Mouse (Mus musculus): Measurements from ENCODE around the gene Trim26. TPM values are rescaled to one million over a fixed set of nuclear protein-coding genes. Genes with fewer than 3 reads are reported as not detected.
"Not testable (repeated sequence)": the region's sequence is repeated elsewhere in the genome, so short reads cannot be mapped to it uniquely, and the experiment has no call there.

The Trim26 gene
- total RNA-seq, 2 experiments from 2014 or later = 20.1 to 20.2 TPM

DNA sequence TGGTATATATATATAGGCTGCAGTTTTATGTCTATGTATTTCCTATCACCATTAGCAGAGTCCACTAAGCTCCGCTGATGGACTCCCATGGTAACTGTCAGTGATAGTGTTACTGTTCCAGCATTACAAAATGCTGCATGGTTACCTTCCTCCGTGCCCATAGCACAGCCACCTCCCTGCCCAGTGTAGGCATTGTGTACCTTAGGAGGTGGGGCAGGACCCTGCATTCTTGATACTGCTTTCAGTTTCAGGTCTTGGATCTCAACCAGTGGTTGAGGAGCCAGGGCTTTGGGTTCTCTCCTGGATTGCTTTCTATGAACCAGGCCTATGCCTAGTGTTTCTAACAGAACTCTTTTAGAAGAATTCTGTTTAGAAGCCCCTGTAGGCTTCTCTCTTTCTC lies 13.1 kb downstream of the Trim26 start:
- no peak for DNase-seq (ENCODE audit: low spot score in 2 of 2)

DNA sequence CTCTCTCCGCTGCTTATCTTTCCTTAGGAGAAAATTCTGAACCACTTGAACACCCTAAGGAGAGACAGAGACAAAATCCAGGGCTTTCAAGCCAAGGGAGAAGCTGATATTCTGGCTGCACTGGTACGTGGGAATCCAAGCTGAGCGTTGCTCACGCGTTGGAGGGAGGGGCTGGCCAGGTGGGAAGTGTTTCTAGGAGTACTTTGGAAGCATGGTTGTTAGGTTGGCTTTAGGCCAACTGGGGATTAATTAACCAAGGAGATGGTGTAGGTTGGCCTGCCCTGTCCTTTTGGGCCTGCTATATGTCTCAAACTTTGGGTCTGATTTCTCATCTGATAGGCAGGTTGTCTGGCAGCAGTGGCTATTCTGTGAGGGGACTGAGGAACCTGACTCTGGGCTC lies 14.3 kb downstream of the Trim26 start:
- DNase-seq (ENCODE audit: low spot score in 2 of 2) = no peak

DNA sequence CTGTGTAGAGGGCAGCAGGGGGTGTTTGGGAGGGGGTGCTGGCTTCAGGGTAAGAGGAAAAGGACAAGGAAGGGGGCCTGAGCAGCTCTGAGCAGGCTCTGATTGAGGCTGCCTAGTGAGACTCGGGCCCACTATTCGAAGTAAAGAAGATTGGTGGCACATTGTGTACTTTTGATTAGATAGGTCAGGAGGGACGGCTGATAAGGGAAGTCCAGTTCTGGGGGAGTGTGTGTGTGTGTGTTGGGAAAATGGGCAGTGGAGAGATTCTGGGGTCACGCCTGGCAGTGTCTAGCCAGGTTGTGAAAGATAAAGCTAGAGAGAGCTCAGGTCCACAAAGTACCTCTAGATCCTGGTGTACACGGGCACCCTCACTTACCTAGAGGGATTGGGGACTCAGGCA lies 14.7 kb downstream of the Trim26 start:
- no peak for DNase-seq (ENCODE audit: low spot score in 2 of 2)

DNA sequence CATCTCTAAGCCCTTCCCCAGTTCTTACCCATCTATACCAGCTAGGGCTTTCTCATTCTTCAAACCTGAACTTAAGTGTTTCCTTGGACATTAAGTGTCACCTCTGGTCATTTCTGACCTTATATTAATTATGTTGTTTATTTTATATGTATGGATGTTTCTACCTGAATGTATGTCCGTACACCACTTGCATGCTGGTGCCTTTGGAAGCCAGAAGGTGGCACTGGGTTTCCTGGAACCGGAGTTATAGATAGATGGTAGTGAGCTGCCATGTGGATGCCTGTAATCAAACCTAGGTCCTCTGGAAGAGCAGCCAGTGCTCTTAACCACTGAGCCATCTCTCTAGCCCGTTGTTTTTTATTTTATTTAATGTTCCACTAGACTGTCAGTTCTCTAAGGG lies 18.6 kb downstream of the Trim26 start:
- no peak for DNase-seq (ENCODE audit: low spot score in 2 of 2)

DNA sequence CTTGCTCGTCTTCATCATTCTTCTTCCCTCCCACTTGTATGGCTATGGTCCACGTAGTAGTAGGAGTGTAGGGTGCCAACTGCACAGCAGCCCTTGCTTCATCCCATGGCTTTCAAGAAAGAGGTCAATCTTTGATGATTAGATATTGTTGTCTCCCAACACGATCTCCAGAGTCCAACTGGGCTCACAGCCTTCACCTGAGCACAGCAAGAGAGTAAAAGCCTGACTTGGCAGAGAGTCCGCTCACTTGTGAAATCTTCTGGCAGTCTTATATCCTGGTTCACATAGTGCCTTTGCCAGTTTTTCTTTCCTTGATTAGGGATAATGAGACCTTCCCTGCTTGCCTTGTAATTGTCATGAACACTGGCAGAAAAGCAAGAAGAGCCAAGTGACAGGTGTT lies 19.3 kb downstream of the Trim26 start:
- no peak for DNase-seq (ENCODE audit: low spot score in 2 of 2)

DNA sequence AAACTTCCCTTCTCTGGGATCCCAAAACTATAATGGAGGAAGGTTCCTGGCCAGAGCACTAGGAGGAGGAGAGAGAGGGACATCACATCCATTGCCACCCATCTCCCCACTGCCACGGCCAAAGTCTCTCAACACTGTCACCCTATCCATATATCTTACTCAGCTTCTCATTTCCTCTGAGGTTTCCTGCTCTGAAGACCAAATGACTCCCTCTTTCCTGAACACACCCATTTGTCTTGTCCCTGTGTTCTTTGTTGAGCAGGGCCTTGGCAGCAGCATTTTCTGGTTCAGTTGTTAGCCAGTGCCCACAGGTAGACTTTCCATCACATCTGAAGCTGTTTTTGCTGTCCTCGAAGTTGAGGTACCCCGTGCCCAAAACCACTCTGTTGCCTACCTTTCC lies 21.2 kb downstream of the Trim26 start:
- DNase-seq (ENCODE audit: low spot score in 2 of 2) = no peak

DNA sequence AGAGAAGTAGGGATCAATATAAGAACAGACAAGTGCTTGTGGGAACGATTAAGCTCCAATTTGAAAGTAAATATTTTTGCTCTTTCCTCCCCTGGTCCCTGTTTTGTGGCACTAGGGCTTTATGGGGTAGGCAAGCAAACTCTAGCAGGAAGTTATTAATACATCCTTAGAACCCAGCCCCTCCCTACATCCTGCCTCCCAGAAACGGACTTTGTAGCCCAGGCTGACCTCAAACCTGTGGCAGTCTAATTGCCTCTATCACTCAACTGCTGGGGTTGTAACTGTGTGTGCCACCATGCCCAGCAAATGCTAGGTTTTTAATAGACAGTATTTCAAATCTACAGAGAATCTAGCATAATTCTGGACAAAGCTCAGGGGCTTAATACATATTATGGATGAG lies 24.7 kb downstream of the Trim26 start:
- no peak for DNase-seq (ENCODE audit: low spot score in 2 of 2)

DNA sequence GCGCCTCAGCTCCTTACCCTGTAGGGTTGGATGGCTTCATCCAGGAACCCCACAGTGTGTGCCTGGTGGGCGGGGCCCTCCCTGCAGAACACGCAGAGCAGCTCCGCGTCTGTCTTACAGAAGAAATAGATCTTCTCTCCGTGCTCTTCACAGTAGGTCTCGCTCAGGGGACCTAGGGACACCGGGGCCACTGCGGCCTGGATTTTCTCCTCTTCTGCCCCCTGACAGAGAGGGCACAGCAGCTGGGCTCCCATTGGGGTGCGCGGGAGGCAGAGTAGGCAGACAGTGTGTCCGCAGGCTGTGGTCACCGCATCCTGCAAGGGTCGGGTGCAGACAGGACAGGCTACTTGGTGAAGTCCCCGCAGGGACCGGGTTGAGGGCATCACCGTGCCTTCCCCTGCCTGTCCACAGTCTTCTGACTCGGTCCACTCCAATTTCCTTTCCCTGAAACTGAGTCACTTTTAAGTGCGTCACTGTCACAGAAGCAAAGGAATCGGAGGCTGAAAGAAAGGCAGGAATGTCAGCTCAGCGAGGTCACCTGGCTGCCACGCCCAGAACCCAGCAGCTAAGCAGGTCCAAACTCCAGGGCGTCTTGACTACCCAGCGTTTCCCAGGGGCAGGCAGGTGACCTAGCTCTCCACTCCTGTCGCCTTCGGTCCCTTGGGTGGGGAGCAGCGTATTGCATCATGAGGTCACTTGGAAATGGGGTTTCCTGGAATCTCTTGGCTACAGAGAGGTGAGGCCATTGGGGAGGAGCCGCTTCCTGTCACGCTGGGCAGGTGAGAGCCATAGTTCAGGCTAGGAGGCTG lies 30.0 kb downstream of the Trim26 start, which contains the start of gene Trim15:
Gene Trim15, minus strand, starts transcription at position 492 of the 809 bp plus-strand sequence.
- peak in 1 of 2 experiments; percentile 8 for DNase-seq (ENCODE audit: low spot score in 2 of 2)

DNA sequence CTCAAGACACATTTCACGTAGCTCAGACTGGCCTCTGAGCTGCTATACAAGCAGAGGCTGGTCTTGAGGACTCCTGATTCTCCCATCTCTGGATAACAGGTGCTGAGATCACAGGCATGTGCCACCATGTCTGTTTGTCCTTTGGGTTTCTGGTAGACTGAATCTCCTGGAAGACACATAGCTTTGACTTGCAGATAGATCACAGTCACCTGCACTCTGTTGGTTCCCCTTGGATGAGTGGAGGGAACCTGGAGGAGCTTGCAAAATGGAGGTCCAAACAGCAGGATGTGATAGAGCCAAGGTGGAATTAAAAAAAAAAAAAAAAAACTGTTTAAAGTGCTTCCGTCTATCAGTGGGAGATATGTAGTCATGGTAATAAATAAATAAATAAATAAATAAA lies 31.9 kb downstream of the Trim26 start:
- no peak for DNase-seq (ENCODE audit: low spot score in 2 of 2)

DNA sequence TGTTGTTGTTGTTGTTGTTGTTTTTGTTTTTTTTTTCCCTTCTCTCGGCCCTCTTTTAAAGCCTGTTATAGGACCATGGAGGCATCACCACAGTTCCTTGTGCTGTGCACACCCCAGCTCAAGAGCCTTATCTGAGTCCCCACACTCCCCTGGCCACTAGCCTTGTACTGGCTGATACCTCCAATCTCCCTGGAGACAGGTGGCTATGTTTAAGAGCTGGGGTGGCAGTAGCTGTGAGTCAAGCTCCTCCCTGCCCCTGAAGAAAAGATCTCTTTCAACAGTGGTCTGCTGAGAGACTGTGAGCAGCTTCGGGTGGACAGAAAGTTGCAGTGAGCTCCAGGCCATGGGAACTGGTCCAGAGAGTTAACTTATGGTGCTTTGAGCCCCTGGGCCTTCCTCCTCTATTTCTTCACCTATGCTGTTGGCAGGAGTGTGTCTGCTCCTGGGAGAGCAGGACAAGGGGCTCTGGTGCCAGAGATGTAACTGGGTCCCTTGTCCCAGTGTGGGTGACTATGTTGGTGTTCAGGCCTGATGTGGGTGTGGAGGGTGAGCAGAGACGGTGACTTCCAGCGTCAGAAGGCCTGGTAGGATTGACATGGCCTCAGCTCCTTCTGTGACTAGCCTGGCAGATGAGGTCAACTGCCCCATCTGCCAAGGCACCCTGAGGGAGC lies 32.5 kb downstream of the Trim26 start, which contains the start of gene Trim10:
Gene Trim10, plus strand, starts transcription at position 291 of the 671 bp plus-strand sequence.
- DNase-seq (ENCODE audit: low spot score in 2 of 2) = no peak

DNA sequence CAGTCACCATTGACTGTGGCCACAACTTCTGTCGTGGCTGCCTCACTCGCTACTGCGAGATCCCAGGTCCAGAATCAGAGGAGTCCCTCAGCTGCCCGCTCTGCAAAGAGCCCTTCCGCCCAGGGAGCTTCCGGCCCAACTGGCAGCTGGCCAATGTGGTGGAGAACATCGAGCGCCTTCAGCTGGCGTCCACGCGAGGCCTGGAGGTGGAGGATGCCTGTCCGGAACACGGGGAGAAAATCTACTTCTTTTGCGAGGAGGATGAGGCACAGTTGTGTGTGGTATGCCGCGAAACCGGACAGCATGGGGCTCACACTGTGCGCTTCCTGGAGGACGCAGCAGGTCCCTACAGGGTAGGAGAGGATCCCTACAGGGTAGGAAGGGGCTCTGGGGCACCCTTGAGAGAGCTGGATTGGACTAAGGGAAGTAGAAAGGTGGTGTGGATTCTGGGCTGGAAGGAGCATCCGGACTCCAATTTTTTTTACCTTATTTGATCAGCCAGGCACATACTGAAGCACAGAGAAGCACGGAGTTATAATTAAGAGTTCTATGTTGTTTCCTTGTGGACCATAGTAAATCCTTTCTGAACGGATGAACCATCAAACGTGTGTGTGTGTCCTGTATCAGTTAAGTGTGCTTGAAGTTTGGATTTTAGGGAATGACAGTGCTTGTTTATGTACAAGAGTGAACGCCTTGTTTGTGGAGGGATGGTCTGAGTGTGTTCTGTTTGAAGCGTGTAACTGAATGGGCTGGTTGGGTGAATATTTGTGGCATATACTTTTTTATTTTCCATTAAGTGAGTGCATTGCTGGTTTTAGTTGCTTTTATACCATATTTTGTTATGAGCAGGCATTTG lies 33.2 kb downstream of the Trim26 start:
- DNase-seq (ENCODE audit: low spot score in 2 of 2) = no peak

DNA sequence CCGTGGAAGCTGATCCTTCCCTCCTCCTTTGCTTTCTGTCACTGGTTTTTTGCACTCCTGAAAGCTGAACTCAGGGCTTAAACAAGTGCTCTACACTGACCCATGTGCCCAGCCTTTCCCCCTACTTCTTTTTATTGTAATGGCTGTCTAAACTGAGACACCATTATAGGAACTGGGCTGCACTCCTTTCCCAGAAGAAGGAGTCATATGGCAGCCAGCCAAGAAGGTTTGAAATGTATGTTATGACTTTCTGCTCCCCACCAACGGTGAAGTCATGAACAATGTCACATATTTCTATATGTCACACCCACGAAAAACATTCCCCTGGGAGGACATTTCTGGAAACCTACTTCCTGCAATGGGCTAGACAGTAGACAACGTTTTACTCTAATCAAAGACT lies 37.7 kb downstream of the Trim26 start:
- no peak for DNase-seq (ENCODE audit: low spot score in 2 of 2)

DNA sequence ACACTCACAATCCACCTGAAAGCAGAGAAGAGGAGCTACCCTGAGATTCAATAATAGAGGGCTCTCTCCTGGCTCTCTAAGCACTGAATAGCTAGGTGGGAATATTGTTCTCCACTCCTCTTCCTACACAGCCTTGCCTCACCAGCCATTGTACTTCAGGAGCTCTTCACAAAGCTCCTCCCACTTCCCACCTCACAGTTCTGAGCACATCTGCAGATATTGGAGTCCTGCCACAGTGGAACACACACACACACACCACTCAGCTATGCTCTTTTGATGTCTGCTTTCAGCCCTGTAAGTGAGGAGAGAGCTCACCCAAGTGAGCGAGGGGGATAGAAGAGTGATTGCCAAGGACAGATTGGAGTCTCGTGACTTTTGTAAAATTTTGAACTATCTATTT lies 46.4 kb downstream of the Trim26 start:
- no peak for DNase-seq (ENCODE audit: low spot score in 2 of 2)

DNA sequence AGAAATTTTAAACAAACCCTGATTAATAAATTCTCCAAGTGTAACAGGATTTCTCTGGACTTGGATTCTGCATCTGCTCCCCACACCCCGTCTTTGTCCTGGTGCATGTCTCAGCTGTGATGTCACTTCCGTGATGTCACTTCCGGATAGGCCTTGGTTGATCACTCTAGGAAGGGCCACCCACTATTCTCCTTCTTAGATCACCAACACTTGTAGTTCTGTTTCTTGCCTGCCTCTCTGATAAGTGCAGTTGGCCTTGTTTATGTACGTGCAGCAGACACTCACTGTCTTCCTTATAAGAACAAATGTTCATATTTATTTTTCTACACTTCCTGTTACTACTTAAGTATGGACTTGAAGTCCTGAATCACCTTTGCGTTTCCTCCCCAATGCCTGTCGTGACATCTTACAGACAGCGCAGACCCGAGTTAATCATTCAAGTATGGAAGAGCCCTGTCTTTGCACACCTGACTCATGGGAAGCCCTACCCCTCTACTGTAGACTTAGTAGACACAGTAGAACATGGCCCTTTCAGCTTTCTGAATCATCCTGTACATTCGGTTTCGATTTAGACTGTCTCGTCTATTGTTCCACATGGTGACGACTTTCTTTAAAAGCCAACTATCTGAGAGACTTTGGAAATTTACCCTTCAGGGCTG lies 48.3 kb downstream of the Trim26 start:
- DNase-seq (ENCODE audit: low spot score in 2 of 2) = no peak

DNA sequence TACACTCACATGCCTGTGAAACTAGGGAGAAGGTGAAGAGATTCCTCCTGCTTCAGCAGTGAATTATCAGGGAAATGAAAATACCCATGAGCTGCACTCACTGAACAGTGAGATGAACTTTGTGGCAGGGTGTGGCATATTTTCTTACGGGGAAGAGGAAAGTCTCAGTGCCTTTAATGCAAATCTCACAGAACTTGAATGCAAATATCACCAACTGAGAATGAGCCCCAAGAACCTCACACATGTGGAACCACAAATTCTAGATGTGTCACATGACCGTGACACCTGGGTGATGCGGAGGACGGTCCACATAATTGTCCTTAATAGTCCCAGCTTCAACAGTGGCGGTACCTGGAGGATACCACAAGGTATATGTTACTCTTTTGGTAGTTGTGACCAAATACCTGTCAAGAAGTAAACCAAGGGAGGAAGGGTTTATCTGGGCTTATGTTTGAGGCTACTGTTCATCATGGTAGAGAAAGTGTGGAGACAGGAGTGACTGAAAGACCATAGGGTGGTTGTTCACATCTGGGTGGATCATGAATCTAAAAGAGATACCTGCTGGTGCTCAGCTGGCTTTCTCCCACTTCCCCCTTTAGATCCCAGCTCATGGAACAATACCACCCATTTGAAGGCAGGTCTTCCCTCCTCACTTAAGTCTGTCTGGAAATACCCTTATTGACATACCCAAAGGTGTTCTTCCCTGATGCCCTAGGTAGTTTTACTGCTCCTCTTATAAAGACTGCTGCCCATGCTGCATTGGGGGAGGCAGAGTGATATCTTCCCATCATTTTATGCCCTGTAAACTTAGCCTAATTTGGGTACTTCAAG lies 53.4 kb downstream of the Trim26 start, which contains the start of gene Trim40:
Gene Trim40, minus strand, starts transcription at position 51 of the 831 bp plus-strand sequence.
- DNase-seq (ENCODE audit: low spot score in 2 of 2) = no peak

DNA sequence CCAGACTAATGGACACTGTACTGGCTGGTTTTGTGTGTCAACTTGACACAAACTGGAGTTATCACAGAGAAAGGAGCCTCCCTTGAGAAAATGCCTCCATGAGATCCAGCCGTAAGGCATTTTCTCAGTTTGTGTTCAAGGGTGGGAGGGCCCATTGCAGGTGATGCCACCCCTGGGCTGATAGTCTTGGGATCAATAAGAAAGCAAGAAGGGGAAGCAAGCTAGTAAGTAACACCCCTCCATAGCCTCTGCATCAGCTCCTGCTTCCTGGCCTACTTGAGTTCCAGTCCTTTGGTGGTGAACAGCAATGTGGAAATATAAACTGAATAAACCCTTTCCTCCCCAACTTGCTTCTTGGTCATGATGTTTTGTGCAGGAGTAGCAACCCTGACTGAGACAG lies 54.6 kb downstream of the Trim26 start:
- DNase-seq (ENCODE audit: low spot score in 2 of 2) = not testable (repeated sequence)

DNA sequence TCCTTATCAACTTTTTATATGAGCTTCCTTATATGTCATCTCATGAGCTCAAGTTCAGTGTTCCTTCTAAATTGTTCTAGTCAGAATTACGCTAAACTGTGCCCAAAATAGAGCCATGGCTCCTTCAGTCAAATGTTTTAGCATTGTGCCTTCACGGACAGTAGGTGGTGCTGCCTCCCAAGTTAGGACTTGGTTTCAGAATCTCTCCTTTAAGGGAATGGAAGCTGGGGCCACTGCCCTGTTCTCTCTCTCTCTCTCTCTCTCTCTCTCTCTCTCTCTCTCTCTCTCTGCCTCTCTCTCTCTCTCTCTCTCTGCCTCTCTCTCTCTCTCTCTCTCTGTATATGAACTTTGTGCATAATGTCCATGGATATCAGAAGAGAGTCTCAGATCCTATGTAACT lies 55.4 kb downstream of the Trim26 start:
- DNase-seq (ENCODE audit: low spot score in 2 of 2) = peak; percentile 33 to 52

DNA sequence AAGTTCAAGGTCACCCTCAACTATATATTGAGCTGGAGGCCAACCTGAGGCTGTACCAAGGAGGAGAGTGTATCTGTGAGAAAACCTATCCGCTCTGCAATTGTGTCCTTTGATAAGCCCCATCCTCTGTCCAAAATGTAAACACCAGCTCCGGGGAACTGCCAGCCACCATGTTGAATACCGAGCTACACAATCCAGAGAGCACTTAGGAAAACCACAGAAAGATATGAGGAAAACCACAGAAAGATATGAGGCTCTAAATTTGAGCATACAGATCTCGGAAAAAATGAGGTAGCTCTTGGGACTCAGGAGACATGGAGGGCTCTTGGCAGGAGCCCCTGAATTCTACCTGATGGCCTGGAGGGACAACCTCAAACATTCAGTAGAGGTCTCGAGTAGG lies 56.5 kb downstream of the Trim26 start:
- DNase-seq (ENCODE audit: low spot score in 2 of 2) = no peak

DNA sequence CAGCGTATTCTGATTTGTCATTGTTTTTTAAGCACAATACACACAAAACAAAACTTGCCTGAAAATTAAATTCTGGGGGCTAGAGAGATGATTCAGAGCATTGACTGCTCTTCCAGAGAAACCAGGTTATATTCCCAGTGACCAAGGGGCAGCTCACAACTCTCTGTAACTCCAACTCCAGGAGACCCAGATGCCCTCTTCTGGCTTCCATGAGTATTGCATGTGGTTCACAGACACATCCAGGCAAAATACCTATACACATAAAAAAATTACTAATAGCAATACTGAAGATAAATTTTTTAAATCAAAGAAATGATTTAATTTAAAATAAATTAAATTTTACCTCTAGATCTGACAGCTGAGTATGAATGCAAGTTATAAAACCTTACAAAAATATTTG lies 59.6 kb downstream of the Trim26 start:
- peak; percentile 21 to 60 for DNase-seq (ENCODE audit: low spot score in 2 of 2)

DNA sequence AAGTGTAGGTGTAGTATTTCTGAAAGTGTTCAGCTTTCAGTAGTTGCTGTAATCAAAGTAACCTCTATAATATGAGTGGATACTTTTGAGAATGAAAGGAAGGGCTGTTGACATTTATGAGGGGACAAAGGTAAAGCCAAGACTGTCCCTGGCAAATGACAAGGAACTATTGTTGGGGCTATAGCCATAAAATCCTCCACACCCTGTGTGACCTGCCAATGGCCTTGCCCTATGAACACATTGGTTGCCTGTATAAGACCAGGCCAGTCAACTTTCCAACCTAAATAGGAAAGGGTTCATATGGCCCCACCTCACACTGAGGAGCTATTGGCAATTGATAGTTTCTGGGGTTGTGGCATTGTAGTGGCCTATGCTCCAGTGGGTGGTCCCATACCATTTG lies 60.1 kb downstream of the Trim26 start:
- no peak for DNase-seq (ENCODE audit: low spot score in 2 of 2)

All from left cerebral cortex, adult 18-20 months (tissue).